Mouse (Mus musculus) erythroblast, embryonic 14.5 days (primary cell): ENCODE measurements around the gene Dbndd2.

Source experiments
- GATA1 ChIP-seq: IDR thresholded peaks from 2 replicates; pipeline ENCODE4 v1.6.1; 2012; ENCODE audit warnings: low read length, inconsistent platforms, mixed read lengths
- TAL1 ChIP-seq: IDR thresholded peaks from 3 replicates; pipeline ENCODE4 v1.6.1; 2012; ENCODE audit warnings: low read length, inconsistent platforms, mixed read lengths

DNA sequence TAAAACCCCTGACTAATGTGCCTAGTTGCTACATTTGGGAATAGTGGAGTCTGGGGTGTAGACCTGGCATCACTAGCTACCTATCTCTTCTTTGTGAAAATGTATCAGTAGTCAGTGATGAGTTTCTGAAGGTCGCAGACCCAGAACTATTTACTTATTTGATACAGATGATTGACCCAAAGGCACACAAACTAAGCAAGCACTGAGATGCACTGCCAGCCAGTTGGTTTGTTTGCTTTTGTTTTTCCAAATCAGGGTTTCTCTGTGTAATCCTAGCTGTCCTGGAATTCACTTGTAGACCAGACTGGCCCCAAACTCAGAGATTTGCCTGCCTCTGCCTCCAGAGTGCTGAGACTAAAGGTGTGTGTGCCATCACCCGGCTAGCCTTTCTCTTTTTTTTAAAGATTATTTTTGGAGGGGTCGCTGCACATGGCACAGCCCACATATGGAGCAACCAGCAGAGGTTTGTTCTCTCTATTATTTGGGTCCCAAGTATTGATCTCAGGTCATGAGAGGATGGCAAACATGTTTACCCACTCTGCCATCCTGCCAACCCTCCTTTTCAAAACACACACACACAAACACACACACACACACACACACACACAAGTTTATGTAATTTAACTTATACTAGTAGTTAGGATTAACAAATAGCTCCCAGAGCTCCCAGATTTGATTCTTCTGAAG lies 40.4 kb upstream of the Dbndd2 start:
- TF ChIP-seq GATA1 (no peak), TAL1 (no peak)
